Mouse (Mus musculus): ENCODE measurements around the gene Mgme1.

Gene Mgme1

DNA sequence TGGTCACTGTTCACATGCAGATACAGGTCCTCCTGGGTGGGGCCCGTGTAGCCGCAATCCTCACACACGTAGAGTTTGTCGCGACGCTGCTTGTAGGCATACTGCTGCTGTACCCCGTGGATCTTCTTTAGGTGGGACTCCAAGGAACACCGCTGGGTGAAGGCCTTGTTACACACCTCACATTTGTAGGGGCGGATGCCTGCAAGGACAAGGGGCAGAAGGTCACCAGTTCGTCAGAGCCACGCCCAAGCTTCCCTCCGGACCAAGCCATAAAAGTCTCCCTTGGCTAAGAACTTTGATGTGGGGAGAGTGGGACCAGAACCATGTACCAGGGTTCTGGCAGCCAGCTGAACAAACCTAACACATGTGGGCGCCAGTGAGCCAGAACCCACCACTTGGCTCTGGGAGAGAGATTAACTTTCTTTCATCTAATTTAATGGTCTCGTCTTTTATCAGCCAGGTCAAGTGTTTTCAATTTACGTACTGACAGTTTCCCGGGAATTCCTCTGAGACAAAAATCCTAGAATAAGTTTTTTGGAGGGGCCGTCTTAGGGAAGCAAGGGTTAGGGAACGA is 35.3 kb downstream of the Mgme1 start:
- WGBS, result 76% methylated on average over 18 of the region's 18 CpGs

- whole genome bisulfite sequencing, result 68% methylated on average over 8 of the region's 8 CpGs
These were observed 38.1 kb downstream of the Mgme1 start for GRCm38 (mm10) chr2:144308561-144308960.

DNA sequence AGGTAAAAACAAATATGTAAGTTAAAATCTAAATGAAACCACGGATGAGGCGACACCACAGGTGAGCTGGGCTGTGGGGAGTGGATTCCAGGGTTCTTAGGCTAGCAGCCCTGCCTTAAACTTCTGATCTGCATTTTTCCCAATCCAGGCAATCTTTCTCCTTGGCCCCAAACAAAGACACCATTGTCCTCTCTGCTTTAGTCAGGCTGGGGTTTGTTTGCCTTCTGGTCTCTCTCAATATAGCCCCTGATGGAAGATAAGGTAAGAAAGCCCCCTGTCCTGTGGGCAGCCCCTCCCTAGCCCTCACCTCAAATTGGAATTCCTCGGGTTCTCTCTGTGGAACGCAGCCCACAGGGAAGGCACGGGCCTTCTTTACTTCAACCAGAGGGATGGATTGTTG is 39.8 kb downstream of the Mgme1 start:
- 60% methylated on average over 5 of the region's 5 CpGs for WGBS

DNA sequence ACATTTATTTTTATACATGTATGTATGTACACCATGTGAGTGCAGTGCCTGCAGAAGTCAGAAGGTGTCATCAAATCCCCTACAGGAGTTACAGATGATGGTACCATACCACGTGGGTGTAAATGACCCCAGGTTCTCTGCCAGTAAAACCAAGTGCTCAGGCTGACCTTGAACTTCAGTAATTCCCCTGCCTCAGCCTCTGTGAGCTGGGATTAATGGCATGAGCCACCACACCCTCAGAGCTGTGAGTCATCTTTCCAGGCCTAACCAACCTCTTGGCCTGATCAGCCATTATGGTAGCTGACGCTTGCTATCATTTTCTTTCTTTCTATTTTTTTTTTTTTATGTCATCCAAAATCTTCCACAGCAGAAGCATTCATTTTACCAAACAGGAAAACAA is 40.9 kb downstream of the Mgme1 start:
- WGBS, result 73% methylated on average over 2 of the region's 2 CpGs

DNA sequence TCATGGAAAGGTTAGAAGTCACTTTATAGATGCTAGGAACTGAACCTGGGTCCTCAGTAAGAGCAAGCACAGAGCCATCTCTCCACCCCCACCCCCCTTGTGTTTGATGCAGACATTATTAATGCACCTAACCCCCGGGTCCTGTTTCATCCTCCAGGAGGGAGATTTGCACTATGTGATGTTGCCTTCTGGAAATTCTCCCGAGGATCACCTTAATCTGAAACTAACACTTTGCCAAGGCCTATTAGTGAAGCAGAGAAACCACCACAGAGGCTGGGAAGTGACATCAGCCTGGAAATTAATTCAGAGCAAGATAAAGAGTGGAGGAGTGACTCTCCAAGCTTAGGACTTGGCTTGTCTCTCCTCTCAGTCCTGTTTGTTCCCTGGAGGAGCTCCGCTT is 53.8 kb downstream of the Mgme1 start:
- WGBS, result 38% methylated on average over 3 of the region's 3 CpGs

DNA sequence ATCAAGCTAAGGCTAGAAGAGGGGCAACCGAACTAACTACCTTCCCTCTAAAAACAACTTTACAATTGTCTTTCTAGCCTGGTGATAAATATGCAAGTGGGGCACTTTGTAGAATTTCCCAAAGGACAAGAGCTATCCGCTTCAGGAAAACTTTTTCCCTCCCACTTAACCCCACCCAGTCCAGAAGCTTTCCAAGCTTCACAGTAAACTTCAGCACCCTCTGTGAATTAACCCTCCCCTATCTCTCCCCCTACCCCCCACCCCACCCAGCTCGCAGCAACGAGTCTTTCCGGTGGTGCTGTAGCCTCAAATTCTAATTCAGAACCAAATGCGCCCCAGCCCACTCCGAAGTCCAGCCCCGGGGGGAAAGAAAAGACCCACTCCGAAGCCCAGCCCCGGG is 59.0 kb downstream of the Mgme1 start:
- 10% methylated on average over 10 of the region's 10 CpGs for WGBS

- WGBS, result 5% methylated on average over 10 of the region's 10 CpGs
These were observed 59.5 kb downstream of the Mgme1 start for GRCm38 (mm10) chr2:144329937-144330336.

GRCm38 (mm10) chr2:144330352-144330959 is 60.0 kb downstream of the Mgme1 start:
- WGBS, result 2% methylated on average over 41 of the region's 41 CpGs

Data from cerebral cortex, adult 2 months (tissue).